Mouse (Mus musculus): Measurements from ENCODE around the gene Dpep3. TPM values are rescaled to one million over a fixed set of nuclear protein-coding genes. Genes with fewer than 3 reads are reported as not detected.

The Dpep3 gene
- total RNA-seq, 4 experiments from 2014 or later: not detected

GRCm38 (mm10) chr8:105935863-105936603 is 43.2 kb downstream of the Dpep3 start:
- no peak for DNase-seq (ENCODE audit: low spot score)

GRCm38 (mm10) chr8:105935105-105935504 is 44.1 kb downstream of the Dpep3 start:
- DNase-seq (ENCODE audit: low spot score): no peak

GRCm38 (mm10) chr8:105933762-105934161 is 45.5 kb downstream of the Dpep3 start, which contains the start of gene Ctrl:
Gene Ctrl (minus strand): TSS chr8:105933862.
- no peak for DNase-seq (ENCODE audit: low spot score)

DNA sequence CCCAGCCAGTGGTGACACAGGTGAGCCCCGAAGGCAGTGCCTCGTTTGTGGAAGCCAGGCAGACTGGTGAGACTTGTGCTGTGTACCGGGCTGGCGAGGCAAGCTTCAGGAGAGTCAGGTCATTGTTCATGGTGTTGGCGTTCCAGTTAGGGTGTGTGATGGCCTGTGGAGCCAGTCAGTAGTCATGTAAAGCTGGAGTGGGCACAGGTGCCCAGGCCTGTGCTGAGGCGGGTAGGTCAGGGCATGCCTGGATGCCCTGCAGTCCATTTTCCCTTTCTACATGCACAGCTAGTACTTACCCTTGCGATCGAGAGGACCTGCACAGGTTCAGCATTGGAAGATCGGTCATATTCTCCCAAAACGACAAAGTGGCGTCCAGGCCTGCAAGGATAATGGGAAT is 46.7 kb downstream of the Dpep3 start:
- DNase-seq (ENCODE audit: low spot score): no peak

DNA sequence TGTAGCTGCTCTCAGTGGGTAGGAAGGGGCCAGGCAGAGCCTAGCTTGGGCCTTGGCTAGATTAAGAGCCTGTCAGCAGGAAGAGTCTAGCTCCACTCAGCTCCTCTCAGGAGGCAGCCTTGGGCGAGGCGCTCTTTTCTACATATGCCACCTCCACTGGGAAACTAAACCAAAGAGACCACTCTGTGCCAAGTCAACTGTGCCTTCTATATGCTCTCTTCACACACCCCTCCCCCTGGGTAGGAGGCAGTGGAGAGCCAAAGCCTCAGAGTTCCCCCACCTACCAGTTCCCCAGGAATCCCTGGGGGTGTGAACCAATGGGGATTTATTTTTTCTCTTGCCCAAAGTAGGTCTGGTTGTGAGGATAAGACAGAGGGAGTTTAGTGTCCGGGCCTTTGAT is 48.0 kb downstream of the Dpep3 start:
- no peak for DNase-seq (ENCODE audit: low spot score)

- peak; percentile 85 for DNase-seq (ENCODE audit: low spot score)
These were observed 48.6 kb downstream of the Dpep3 start for GRCm38 (mm10) chr8:105930602-105931001.

DNA sequence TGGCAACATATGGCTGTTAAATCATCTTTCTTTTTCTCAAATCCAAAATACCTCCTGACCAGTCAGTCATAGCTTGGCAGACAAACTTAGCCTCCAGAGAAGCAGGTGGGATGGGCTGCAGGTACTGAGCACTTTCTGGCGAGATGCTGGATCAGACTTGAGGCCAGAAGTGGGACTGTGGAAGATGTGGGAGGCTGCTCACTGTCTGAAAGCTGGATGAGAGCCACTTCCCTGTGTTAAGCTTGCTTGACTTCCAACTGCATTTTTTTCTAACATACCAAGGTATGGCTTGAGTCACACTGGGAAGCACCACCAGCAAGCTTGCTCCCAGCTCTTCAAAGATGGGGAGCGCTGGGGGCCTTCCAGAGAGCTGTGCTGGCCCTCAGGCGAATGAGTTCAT is 54.1 kb downstream of the Dpep3 start:
- DNase-seq (ENCODE audit: low spot score): no peak

Small RNA genes lying within 50 kb of the gene (microRNA-seq; reads per million reads assigned to microRNA genes)
- gene Mir7074: not detected

Other genes starting within 250 kb of the Dpep3 start
- 1 to 10 TPM; 2.8 to 3.9 (median 3.5) TPM for gene Gfod2, start 220.8 kb downstream of the Dpep3 start, total RNA-seq (2022)
- 10 to 100 TPM; 17.4 to 20.0 (median 18.7) TPM for gene Ranbp10, start 152.1 kb downstream of the Dpep3 start, total RNA-seq (2022)
- not detected for gene Tsnaxip1, start 151.7 kb downstream of the Dpep3 start, total RNA-seq (2022)
- 1 to 10 TPM; 2.0 to 2.6 (median 2.5) TPM for gene Cenpt, start 126.2 kb downstream of the Dpep3 start, total RNA-seq (2022)
- 10 to 100 TPM; 26.4 to 30.7 (median 28.0) TPM for gene Thap11, start 124.3 kb downstream of the Dpep3 start, total RNA-seq (2022)
- gene Nutf2, start 118.8 kb downstream of the Dpep3 start, total RNA-seq (2022): 10 to 100 TPM; 16.4 to 44.3 (median 30.6) TPM
- 10 to 100 TPM; 23.6 to 25.6 (median 24.2) TPM for gene Edc4, start 98.5 kb downstream of the Dpep3 start, total RNA-seq (2022)
- 1 to 10 TPM in 1 of 4 experiments, under 1 TPM in 3; 0.49 to 1.1 (median 0.85) TPM for gene Nrn1l, start 85.9 kb downstream of the Dpep3 start, total RNA-seq (2022)
- 10 to 100 TPM; 15.6 to 19.2 (median 18.1) TPM for gene Pskh1, start 79.0 kb downstream of the Dpep3 start, total RNA-seq (2022)
- under 1 TPM in 1 of 4 experiments, not detected in 3; 0.44 TPM for gene Ctrl, start 45.6 kb downstream of the Dpep3 start, total RNA-seq (2022)
- gene Psmb10, start 41.0 kb downstream of the Dpep3 start, total RNA-seq (2022): 10 to 100 TPM; 54.6 to 72.9 (median 62.2) TPM
- gene Lcat, start 36.0 kb downstream of the Dpep3 start, total RNA-seq (2022): 1 to 10 TPM in 1 of 4 experiments, under 1 TPM in 3; 0.34 to 1.7 (median 0.57) TPM
- 10 to 100 TPM; 39.9 to 50.4 (median 43.5) TPM for gene Slc12a4, start 13.3 kb downstream of the Dpep3 start, total RNA-seq (2022)
- gene Dus2, start 11.9 kb upstream of the Dpep3 start, total RNA-seq (2022): 10 to 100 TPM in 1 of 4 experiments, 1 to 10 TPM in 3; 8.5 to 10.9 (median 8.7) TPM
- not detected for gene Dpep2nb, start 26.5 kb upstream of the Dpep3 start, total RNA-seq (2022)
- gene Ddx28, start 32.5 kb upstream of the Dpep3 start, total RNA-seq (2022): 10 to 100 TPM; 11.0 to 12.4 (median 11.2) TPM
- gene Nfatc3, start 79.4 kb upstream of the Dpep3 start, total RNA-seq (2022): 10 to 100 TPM; 14.1 to 19.5 (median 18.0) TPM
- under 1 TPM; 0.23 to 0.81 (median 0.42) TPM for gene Esrp2, start 157.5 kb upstream of the Dpep3 start, total RNA-seq (2022)
- gene Pla2g15, start 171.0 kb upstream of the Dpep3 start, total RNA-seq (2022): 10 to 100 TPM in 1 of 4 experiments, 1 to 10 TPM in 3; 7.7 to 10.0 (median 9.4) TPM
- gene Slc7a6, start 189.4 kb upstream of the Dpep3 start, total RNA-seq (2022): 10 to 100 TPM in 1 of 4 experiments, 1 to 10 TPM in 3; 6.9 to 10.8 (median 9.6) TPM
- 10 to 100 TPM in 2 of 4 experiments, 1 to 10 TPM in 2; 8.2 to 11.5 (median 10.0) TPM for gene Slc7a6os, start 231.5 kb upstream of the Dpep3 start, total RNA-seq (2022)
- gene Prmt7, start 231.5 kb upstream of the Dpep3 start, total RNA-seq (2022): 10 to 100 TPM; 26.7 to 27.7 (median 26.9) TPM

Data from heart, adult 8-10 months (tissue).